Mouse (Mus musculus) inflammation-experienced regulatory T-cells (primary cell): ENCODE measurements around the gene Tsen2. TPM values are rescaled to one million over a fixed set of nuclear protein-coding genes. Genes with fewer than 3 reads are reported as not detected.

Experiments
- polyA plus RNA-seq, 2 experiments: library from polyadenylated mRNA; unstranded; fragments of 100-300 nt; shearing (Covaris generic); gene quantifications; one replicate each; pipeline ENCODE4 v1.2.1; 2017

The Tsen2 gene
- polyA plus RNA-seq = 10 to 100 TPM; 13.4 to 15.5 TPM

GRCm38 (mm10) chr6:115544442-115544970 is at the start of gene Tsen2:
Tsen2 (plus strand) TSS chr6:115544664.

GRCm38 (mm10) chr6:115592458-115592857 is 48.0 kb downstream of the Tsen2 start, which contains the start of gene Mkrn2os:
Mkrn2os (minus strand) TSS chr6:115592576.

GRCm38 (mm10) chr6:115601715-115602523 is 57.5 kb downstream of the Tsen2 start, which contains the start of gene Mkrn2:
Mkrn2 (plus strand) TSS chr6:115601902.

Other genes starting within 250 kb of the Tsen2 start
- 1 to 10 TPM; 2.0 to 5.5 TPM for gene Pparg, start 183.7 kb upstream of the Tsen2 start, polyA plus RNA-seq
- 1 to 10 TPM in 1 of 2 experiments, under 1 TPM in 1; 0.58 to 2.1 TPM for gene Mkrn2os, start 47.9 kb downstream of the Tsen2 start, polyA plus RNA-seq
- gene Mkrn2, start 57.2 kb downstream of the Tsen2 start, polyA plus RNA-seq = 10 to 100 TPM; 29.5 to 31.9 TPM
- 100 to 1,000 TPM; 125 TPM for gene Raf1, start 132.0 kb downstream of the Tsen2 start, polyA plus RNA-seq
- gene Tmem40, start 217.7 kb downstream of the Tsen2 start, polyA plus RNA-seq = not detected
- gene Cand2, start 229.9 kb downstream of the Tsen2 start, polyA plus RNA-seq = 1 to 10 TPM; 6.3 to 9.1 TPM